Comparison of ENCODE assay signal across 9 mouse cellular contexts in the genomic region with DNA sequence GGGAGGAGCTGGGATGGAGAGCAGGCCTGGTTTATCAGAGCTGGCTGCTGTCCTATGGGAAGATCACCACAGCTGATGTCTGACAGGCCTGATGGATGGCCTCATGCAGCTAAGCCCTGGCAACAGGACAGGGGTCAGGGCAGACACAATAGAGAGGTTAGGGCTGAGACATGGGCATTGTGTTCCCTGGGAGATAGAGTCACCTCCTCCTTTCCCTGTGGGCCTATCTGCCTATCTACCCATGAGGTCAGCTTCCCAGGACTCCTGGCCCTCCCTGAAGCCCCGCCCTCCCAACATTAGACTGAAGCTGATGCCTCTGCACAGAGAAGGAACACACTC. TPM values are rescaled to one million over a fixed set of nuclear protein-coding genes. Genes with fewer than 3 reads are reported as not detected.
DNase-seq lines count a peak whose midpoint lies in the region; ATAC-seq and TF ChIP-seq lines count a peak whose summit lies in the region.
"Had no signal": no experiment of that assay in that cellular context is flagged by ENCODE, and none has a peak within 500 bp of the region (broad histone marks: within the 10 kb centered on the region; RNA-seq: fewer than 3 reads in every experiment).

No protein-coding gene starts in this region.

- peak overlapping the region; percentile 41; the same call in 1 of the 2 replicates for H3K27ac ChIP-seq in hindbrain, embryonic 13.5 days
- H3K27ac ChIP-seq in neural tube, embryonic 11.5 days (ENCODE audit: low read depth, low read length) = peak overlapping the region; percentile 79
- H3K27ac ChIP-seq in intestine, postnatal 0 days (ENCODE audit: low read depth, low read length) = no peak overlapping the region
- H3K27ac ChIP-seq: macrophage had no signal

- WGBS in hindbrain, embryonic 13.5 days = 20% methylated on average over 1 of the region's 1 CpGs
- 29% methylated on average over 1 of the region's 1 CpGs for WGBS in neural tube, embryonic 11.5 days
- WGBS in intestine, postnatal 0 days = 75% methylated on average over 1 of the region's 1 CpGs

- H3K9ac ChIP-seq in hindbrain, embryonic 13.5 days = peak overlapping the region; percentile 15; the same call in 1 of the 2 replicates
- H3K9ac ChIP-seq in neural tube, embryonic 11.5 days (ENCODE audit: low read length) = peak overlapping the region; percentile 29
- no peak overlapping the region for H3K9ac ChIP-seq in intestine, postnatal 0 days (ENCODE audit: low read depth, low read length)

- no peaks in the 10 kb centered on the region for H3K9me3 ChIP-seq in hindbrain, embryonic 13.5 days
- no peaks in the 10 kb centered on the region for H3K9me3 ChIP-seq in neural tube, embryonic 11.5 days (ENCODE audit: control insufficient read depth, low read length)
- H3K9me3 ChIP-seq in intestine, postnatal 0 days (ENCODE audit: control insufficient read depth) = no peaks in the 10 kb centered on the region

- H3K4me3 ChIP-seq in hindbrain, embryonic 13.5 days = no peak overlapping the region
- no peak overlapping the region for H3K4me3 ChIP-seq in neural tube, embryonic 11.5 days (ENCODE audit: low read depth, low read length)
- H3K4me3 ChIP-seq in intestine, postnatal 0 days (ENCODE audit: low read depth, low read length) = no peak overlapping the region

- H3K27me3 ChIP-seq in hindbrain, embryonic 13.5 days = 0 out of 2 replicates have a peak, but pooled peaks cover 3% of the 10 kb centered on the region
- H3K27me3 ChIP-seq in neural tube, embryonic 11.5 days (ENCODE audit: control insufficient read depth, insufficient read depth, low read length) = no peaks in the 10 kb centered on the region
- H3K27me3 ChIP-seq in intestine, postnatal 0 days (replicated peaks; ENCODE audit: control insufficient read depth, insufficient read depth, low read length) = no peaks in the 10 kb centered on the region

- peak; percentile 27 for DNase-seq in kidney, adult 11 months
- no peak for DNase-seq in kidney, postnatal 10 days
- DNase-seq in embryo, embryonic 10.5 days (ENCODE audit: low spot score) = peak; percentile 85
- peak; percentile 61 for DNase-seq in neural tube, embryonic 11.5 days (ENCODE audit: low spot score)
- no peak for DNase-seq in cerebellum, postnatal 4 days (ENCODE audit: low spot score in 2 of 2)
- DNase-seq: layer of hippocampus, adult 9-11 months had no signal

- H3K4me1 ChIP-seq in hindbrain, embryonic 13.5 days (replicated peaks) = peaks cover 9% of the 10 kb centered on the region
- peaks cover 5% of the 10 kb centered on the region; the same call in 1 of the 2 replicates for H3K4me1 ChIP-seq in neural tube, embryonic 11.5 days (ENCODE audit: control insufficient read depth, insufficient read depth, low read length)
- H3K4me1 ChIP-seq in intestine, postnatal 0 days (replicated peaks; ENCODE audit: control insufficient read depth, insufficient read depth, low read length) = no peaks in the 10 kb centered on the region

- TF ChIP-seq CTCF in intestine, postnatal 0 days (IDR thresholded peaks at IDR 0.05; ENCODE audit: low read depth) = no peak

- ATAC-seq in hindbrain, embryonic 13.5 days (ENCODE audit: low FRiP score) = peak; percentile 47
- ATAC-seq in neural tube, embryonic 11.5 days (ENCODE audit: insufficient read depth, low FRiP score, low TSS enrichment) = peak; percentile 56; the same call in 1 of the 2 replicates
- no peak for ATAC-seq in intestine, postnatal 0 days

- no peak overlapping the region for H3K4me2 ChIP-seq in hindbrain, embryonic 13.5 days
- no peak overlapping the region for H3K4me2 ChIP-seq in neural tube, embryonic 11.5 days (ENCODE audit: low read depth)
- H3K4me2 ChIP-seq in intestine, postnatal 0 days (replicated peaks; ENCODE audit: low read depth) = no peak overlapping the region

- no peaks in the 10 kb centered on the region for H3K36me3 ChIP-seq in hindbrain, embryonic 13.5 days
- H3K36me3 ChIP-seq in neural tube, embryonic 11.5 days (ENCODE audit: control insufficient read depth, insufficient read depth, low read length) = no peaks in the 10 kb centered on the region
- no peaks in the 10 kb centered on the region for H3K36me3 ChIP-seq in intestine, postnatal 0 days (ENCODE audit: control insufficient read depth, insufficient read depth)

RNA-seq across cellular contexts. Expression of gene Slc27a3, which starts 13.5 kb away (rescaled TPM):
- 24.9 and 26.5 TPM in 2 replicates for polyA plus RNA-seq in hindbrain, embryonic 13.5 days (2015; fragmentation: Nextera tagmentation; extraction: Ambion mirVana)
- 11.6 and 14.1 TPM in 2 replicates for polyA plus RNA-seq in neural tube, embryonic 11.5 days (2014; fragmentation: Nextera tagmentation; extraction: Ambion mirVana)
- polyA plus RNA-seq in intestine, postnatal 0 days (2015; fragmentation: Nextera tagmentation; extraction: Ambion mirVana) = 2.5 and 2.9 TPM in 2 replicates

RNA-seq across cellular contexts. Expression of gene Ints3, which starts 57.2 kb away (rescaled TPM):
- polyA plus RNA-seq in hindbrain, embryonic 13.5 days (2015; fragmentation: Nextera tagmentation; extraction: Ambion mirVana) = 29.9 and 30.1 TPM in 2 replicates
- polyA plus RNA-seq in neural tube, embryonic 11.5 days (2014; fragmentation: Nextera tagmentation; extraction: Ambion mirVana) = 36.8 and 45.8 TPM in 2 replicates
- 8.8 and 9.7 TPM in 2 replicates for polyA plus RNA-seq in intestine, postnatal 0 days (2015; fragmentation: Nextera tagmentation; extraction: Ambion mirVana)

Comparison
In these comparisons a context has a peak if more than half of its experiments do, and no peak if none do; other contexts are left out.
1. DNase-seq: peak in kidney, adult 11 months (single experiment), embryo, embryonic 10.5 days (single experiment) and neural tube, embryonic 11.5 days (single experiment); none in kidney, postnatal 10 days (single experiment) and cerebellum, postnatal 4 days (0 of 2).